21 mouse cellular contexts compared by ENCODE assay signal in the genomic region with DNA sequence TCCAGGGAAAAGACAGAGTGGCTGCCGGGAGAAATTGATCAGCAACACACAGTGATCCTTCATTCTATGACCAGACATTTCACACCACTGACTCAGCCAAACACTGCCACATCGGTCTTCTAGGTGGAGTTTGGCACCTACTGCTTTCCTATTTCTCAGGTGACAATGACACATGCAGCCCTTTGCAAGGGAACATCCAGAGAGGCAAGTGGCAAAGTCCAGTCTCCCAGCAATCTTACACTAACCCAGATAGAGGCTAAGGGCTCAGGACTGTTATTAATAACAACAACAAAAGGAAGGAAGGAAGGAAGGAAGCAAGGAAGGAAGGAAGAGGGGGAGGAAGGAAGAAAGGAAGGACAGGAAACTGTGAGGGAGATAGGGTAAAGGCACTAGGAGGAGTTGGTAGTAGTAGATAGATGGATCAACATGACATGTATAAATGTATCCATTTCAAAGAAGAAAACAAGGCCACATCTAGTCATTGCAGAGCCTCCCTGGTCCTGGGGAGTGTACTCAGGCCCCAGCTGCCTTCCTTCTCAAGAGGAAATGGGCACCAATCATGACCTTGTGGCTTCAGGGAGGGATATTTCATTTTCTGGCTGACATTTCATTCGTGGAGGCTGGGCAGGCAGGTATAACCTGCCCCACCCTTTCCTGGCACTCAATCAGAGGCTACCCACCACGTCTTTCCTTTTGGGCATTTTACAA. TPM values are rescaled to one million over a fixed set of nuclear protein-coding genes. Genes with fewer than 3 reads are reported as not detected.
DNase-seq lines count a peak whose midpoint lies in the region; ATAC-seq and TF ChIP-seq lines count a peak whose summit lies in the region.
"Had no signal": no experiment of that assay in that cellular context is flagged by ENCODE, and none has a peak within 500 bp of the region (broad histone marks: within the 10 kb centered on the region; RNA-seq: fewer than 3 reads in every experiment).

No protein-coding gene starts in this region.

- TF ChIP-seq POLR2A in testis, adult 2 months (IDR thresholded peaks at IDR 0.05; ENCODE audit: control insufficient read depth, low read depth, low read length), result no peak

- 50% methylated on average over 4 of the region's 4 CpGs for WGBS in limb, embryonic 13.5 days
- WGBS in limb, embryonic 10.5 days, result 44% methylated on average over 4 of the region's 4 CpGs
- 41% methylated on average over 4 of the region's 4 CpGs for WGBS in intestine, postnatal 0 days

- TF ChIP-seq CTCF in testis, adult 2 months (IDR thresholded peaks at IDR 0.05; ENCODE audit: control insufficient read depth, insufficient read depth, insufficient replicate concordance, low read depth, low read length), result no peak
- TF ChIP-seq CTCF in intestine, postnatal 0 days (IDR thresholded peaks at IDR 0.05; ENCODE audit: low read depth), result no peak

- no peak overlapping the region for H3K9ac ChIP-seq in limb, embryonic 13.5 days
- no peak overlapping the region for H3K9ac ChIP-seq in intestine, postnatal 0 days (ENCODE audit: low read depth, low read length)
- H3K9ac ChIP-seq: embryonic facial prominence, embryonic 13.5 days; heart, embryonic 12.5 days; hindbrain, embryonic 13.5 days; liver, embryonic 13.5 days had no signal

- peaks cover 34% of the 10 kb centered on the region for H3K4me1 ChIP-seq in limb, embryonic 13.5 days
- peaks cover 9% of the 10 kb centered on the region for H3K4me1 ChIP-seq in limb, embryonic 10.5 days
- no peaks in the 10 kb centered on the region; the same call in 1 of the 2 replicates for H3K4me1 ChIP-seq in testis, adult 2 months (ENCODE audit: control insufficient read depth, insufficient read depth, low read length)
- H3K4me1 ChIP-seq in intestine, postnatal 0 days (replicated peaks; ENCODE audit: control insufficient read depth, insufficient read depth, low read length), result no peaks in the 10 kb centered on the region; the same call in 1 of the 2 replicates
- H3K4me1 ChIP-seq: hindbrain, embryonic 13.5 days had no signal

- no peak for ATAC-seq in limb, embryonic 13.5 days (ENCODE audit: low FRiP score, low read depth)
- ATAC-seq in intestine, postnatal 0 days, result peak; percentile 93
- ATAC-seq: forebrain, embryonic 14.5 days; inflammation-experienced regulatory T-cells, adult 6 months had no signal

- DNase-seq in limb, embryonic 10.5 days (ENCODE audit: low spot score), result no peak
- DNase-seq in testis, postnatal 10 days (ENCODE audit: low spot score), result no peak
- DNase-seq in layer of hippocampus, postnatal 14 days (ENCODE audit: low spot score in 2 of 2), result no peak
- no peak for DNase-seq in natural killer cell, adult 2 months (ENCODE audit: low spot score in 2 of 2)
- DNase-seq: cerebellum, adult 11 months; gastrocnemius, postnatal 10 days; heart, adult 11 months; heart, postnatal 14 days; kidney, postnatal 10 days; left cerebral cortex, postnatal 4 days; liver, embryonic 13.5 days; thymus, postnatal 36 days had no signal

- H3K27me3 ChIP-seq in limb, embryonic 13.5 days, result no peaks in the 10 kb centered on the region
- H3K27me3 ChIP-seq in limb, embryonic 10.5 days (ENCODE audit: low read depth, poor library complexity, severe bottlenecking), result no peaks in the 10 kb centered on the region
- no peaks in the 10 kb centered on the region for H3K27me3 ChIP-seq in testis, adult 2 months (ENCODE audit: control insufficient read depth, insufficient read depth, low read length)
- H3K27me3 ChIP-seq in intestine, postnatal 0 days (replicated peaks; ENCODE audit: control insufficient read depth, insufficient read depth, low read length), result no peaks in the 10 kb centered on the region
- H3K27me3 ChIP-seq: embryonic facial prominence, embryonic 13.5 days; heart, embryonic 12.5 days; hindbrain, embryonic 13.5 days; liver, embryonic 13.5 days had no signal

- H3K4me3 ChIP-seq in limb, embryonic 13.5 days, result no peak overlapping the region
- no peak overlapping the region for H3K4me3 ChIP-seq in limb, embryonic 10.5 days
- H3K4me3 ChIP-seq in testis, adult 2 months (ENCODE audit: control insufficient read depth, low read depth, low read length), result no peak overlapping the region
- H3K4me3 ChIP-seq in intestine, postnatal 0 days (ENCODE audit: low read depth, low read length), result no peak overlapping the region
- H3K4me3 ChIP-seq: embryonic facial prominence, embryonic 13.5 days; heart, embryonic 12.5 days; hindbrain, embryonic 13.5 days; liver, embryonic 13.5 days; midbrain, embryonic 10.5 days had no signal

- no peak overlapping the region for H3K4me2 ChIP-seq in limb, embryonic 13.5 days (replicated peaks)
- no peak overlapping the region for H3K4me2 ChIP-seq in intestine, postnatal 0 days (replicated peaks; ENCODE audit: low read depth)
- H3K4me2 ChIP-seq: embryonic facial prominence, embryonic 13.5 days; heart, embryonic 12.5 days; hindbrain, embryonic 13.5 days; liver, embryonic 13.5 days had no signal

- H3K27ac ChIP-seq in limb, embryonic 13.5 days, result peak overlapping the region; percentile 73; the same call in 1 of the 2 replicates
- no peak overlapping the region for H3K27ac ChIP-seq in limb, embryonic 10.5 days
- H3K27ac ChIP-seq in testis, adult 2 months (ENCODE audit: control insufficient read depth, insufficient read depth, low read depth, low read length), result peak overlapping the region; percentile 36; the same call in 1 of the 2 replicates
- peak overlapping the region; percentile 91 for H3K27ac ChIP-seq in intestine, postnatal 0 days (ENCODE audit: low read depth, low read length)
- H3K27ac ChIP-seq: embryonic facial prominence, embryonic 13.5 days; hindbrain, embryonic 13.5 days; liver, embryonic 13.5 days; midbrain, embryonic 10.5 days had no signal

- H3K9me3 ChIP-seq in limb, embryonic 13.5 days, result no peaks in the 10 kb centered on the region
- H3K9me3 ChIP-seq in limb, embryonic 10.5 days (replicated peaks), result no peaks in the 10 kb centered on the region
- H3K9me3 ChIP-seq in intestine, postnatal 0 days (ENCODE audit: control insufficient read depth), result no peaks in the 10 kb centered on the region
- H3K9me3 ChIP-seq: embryonic facial prominence, embryonic 13.5 days; heart, embryonic 12.5 days; hindbrain, embryonic 13.5 days; liver, embryonic 13.5 days; midbrain, embryonic 10.5 days had no signal

- H3K36me3 ChIP-seq in limb, embryonic 13.5 days, result no peaks in the 10 kb centered on the region
- H3K36me3 ChIP-seq in limb, embryonic 10.5 days, result no peaks in the 10 kb centered on the region
- no peaks in the 10 kb centered on the region for H3K36me3 ChIP-seq in testis, adult 2 months (ENCODE audit: control insufficient read depth, insufficient read depth, low read length)
- no peaks in the 10 kb centered on the region for H3K36me3 ChIP-seq in intestine, postnatal 0 days (ENCODE audit: control insufficient read depth, insufficient read depth)
- H3K36me3 ChIP-seq: embryonic facial prominence, embryonic 13.5 days; heart, embryonic 12.5 days; hindbrain, embryonic 13.5 days; liver, embryonic 13.5 days; midbrain, embryonic 10.5 days had no signal

RNA-seq across cellular contexts. Expression of a gene that starts 36.6 kb away (rescaled TPM):
- 29.3 and 40.2 TPM in 2 replicates for polyA plus RNA-seq in limb, embryonic 13.5 days (2015; fragmentation: Nextera tagmentation; extraction: Ambion mirVana)
- polyA plus RNA-seq in limb, embryonic 10.5 days (2016; fragmentation: Nextera tagmentation; extraction: Ambion mirVana), result 25.6 and 30.3 TPM in 2 replicates
- polyA plus RNA-seq in testis, adult 2 months (2012; rRNA removed), result 18.6 and 25.4 TPM in 2 replicates
- polyA plus RNA-seq in intestine, postnatal 0 days (2015; fragmentation: Nextera tagmentation; extraction: Ambion mirVana), result 41.6 and 43.1 TPM in 2 replicates
- 10 to 100 TPM; 28.8 to 36.6 TPM for total RNA-seq in layer of hippocampus, postnatal 14 days (2021)

RNA-seq across cellular contexts. Expression of a gene that starts 55.9 kb away (rescaled TPM):
- 53.9 and 57.3 TPM in 2 replicates for polyA plus RNA-seq in limb, embryonic 13.5 days (2015; fragmentation: Nextera tagmentation; extraction: Ambion mirVana)
- 31.4 and 39.9 TPM in 2 replicates for polyA plus RNA-seq in limb, embryonic 10.5 days (2016; fragmentation: Nextera tagmentation; extraction: Ambion mirVana)
- 30.6 and 41.5 TPM in 2 replicates for polyA plus RNA-seq in testis, adult 2 months (2012; rRNA removed)
- polyA plus RNA-seq in intestine, postnatal 0 days (2015; fragmentation: Nextera tagmentation; extraction: Ambion mirVana), result 35.0 and 36.6 TPM in 2 replicates
- 10 to 100 TPM; 19.6 to 19.8 TPM for total RNA-seq in layer of hippocampus, postnatal 14 days (2021)
